Mouse (Mus musculus) left cerebral cortex, postnatal 10 days (tissue): ENCODE measurements around the gene Med25. TPM values are rescaled to one million over a fixed set of nuclear protein-coding genes. Genes with fewer than 3 reads are reported as not detected.

Experiments used
- DNase-seq, 2 experiments: peaks; one replicate each; pipeline ENCODE4 v3.0.0; 2021 to 2022; ENCODE audit warnings: low spot score in 2 of 2, mixed read lengths in 1 of 2; ENCODE audit errors: extremely low spot score in 1 of 2
- intact Hi-C: fragments of 180-260 bp; cut with DNase I; formaldehyde crosslinking; loops from one replicate; pipeline ENCODE4 v1.15.1; 2025
- total RNA-seq, 2 experiments: library from RNA; stranded (reverse); gene quantifications; 2 replicates each; pipeline ENCODE4 v1.2.3; 2021

Med25 gene
- total RNA-seq, 2 experiments from 2014 or later: 98.0 to 110 TPM

GRCm38 (mm10) chr7:44867802-44868201 is 24.7 kb downstream of the Med25 start:
- no peak for DNase-seq
- intact Hi-C loops: no loop called here

- intact Hi-C loops: no loop called here
These were observed 25.4 kb downstream of the Med25 start for GRCm38 (mm10) chr7:44867010-44867702.

GRCm38 (mm10) chr7:44866276-44867009 is 26.1 kb downstream of the Med25 start:
- intact Hi-C loops: no loop called here
- DNase-seq: peak in 1 of 2 experiments; percentile 79

More at GRCm38 (mm10) chr7:44867010-44867702, 25.4 kb downstream of the Med25 start:
- DNase-seq: no peak

- intact Hi-C loops: no loop called here
- DNase-seq: peak in 1 of 2 experiments; percentile 61
These were observed 27.6 kb downstream of the Med25 start for GRCm38 (mm10) chr7:44864595-44865542.

GRCm38 (mm10) chr7:44863982-44864494 is 28.5 kb downstream of the Med25 start:
- DNase-seq: no peak
- intact Hi-C loops: no loop called here

- intact Hi-C loops: no loop called here
These were observed 29.3 kb downstream of the Med25 start for GRCm38 (mm10) chr7:44863210-44863609.

GRCm38 (mm10) chr7:44862434-44862833 is 30.1 kb downstream of the Med25 start:
- intact Hi-C loops: no loop called here
- DNase-seq: no peak

More at GRCm38 (mm10) chr7:44863210-44863609, 29.3 kb downstream of the Med25 start:
- DNase-seq: no peak

GRCm38 (mm10) chr7:44861429-44861816 is 31.1 kb downstream of the Med25 start:
- DNase-seq: no peak
- intact Hi-C loops: no loop called here

GRCm38 (mm10) chr7:44860576-44861428 is 31.7 kb downstream of the Med25 start:
- intact Hi-C loops: no loop called here
- DNase-seq: peak in 1 of 2 experiments; percentile 86

- intact Hi-C loops: no loop called here
- no peak for DNase-seq
These were observed 32.6 kb downstream of the Med25 start for GRCm38 (mm10) chr7:44859896-44860295.

GRCm38 (mm10) chr7:44857905-44858304 is 34.6 kb downstream of the Med25 start:
- intact Hi-C loops: no loop called here
- DNase-seq: peak in 1 of 2 experiments; percentile 66

GRCm38 (mm10) chr7:44857042-44857552 is 35.4 kb downstream of the Med25 start, which contains the start of gene Pnkp:
Gene Pnkp, plus strand, starts transcription at chr7:44857139.
- peak; percentile 92 for DNase-seq
- intact Hi-C loops: no loop called here

- intact Hi-C loops: no loop called here
- no peak for DNase-seq
These were observed 36.1 kb downstream of the Med25 start for GRCm38 (mm10) chr7:44856265-44856916.

GRCm38 (mm10) chr7:44855036-44855435 is 37.5 kb downstream of the Med25 start:
- DNase-seq: no peak
- intact Hi-C loops: no loop called here

GRCm38 (mm10) chr7:44854356-44855031 is 38.0 kb downstream of the Med25 start:
- DNase-seq: peak; percentile 63 to 91
- intact Hi-C loops: no loop called here

GRCm38 (mm10) chr7:44853596-44854355 is 38.7 kb downstream of the Med25 start:
- intact Hi-C loops: no loop called here
- peak in 1 of 2 experiments; percentile 58 for DNase-seq
